Mouse (Mus musculus): ENCODE data around the gene 1700030K09Rik. TPM values are rescaled to one million over a fixed set of nuclear protein-coding genes. Genes with fewer than 3 reads are reported as not detected.
A peak's percentile ranks its signal among the peaks of the same experiment; 100 is the strongest.

1700030K09Rik gene
- polyA plus RNA-seq, 1 experiment from 2014 or later, result 9.4 TPM

DNA sequence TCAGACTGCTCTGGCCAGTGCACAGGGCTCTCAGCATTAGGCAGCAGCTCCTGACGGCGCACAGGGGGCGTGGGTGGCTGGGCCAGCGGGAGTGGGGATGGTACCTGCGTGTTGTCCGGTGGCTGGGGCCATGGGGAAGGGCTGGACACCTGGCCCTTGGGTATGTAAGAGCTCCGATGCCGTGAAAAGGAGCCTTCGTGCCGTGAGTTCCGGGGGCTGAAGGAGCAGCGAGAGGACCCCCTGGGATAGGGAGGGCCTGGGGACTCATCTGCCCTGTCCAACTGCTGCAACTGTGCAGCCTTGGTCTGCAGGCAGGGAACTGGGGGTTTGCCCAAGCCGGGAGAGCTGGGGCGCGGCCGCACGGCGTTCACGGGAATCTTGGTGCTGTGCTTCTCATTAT, 52.5 kb downstream of the 1700030K09Rik start:
- Histone ChIP-seq H3K4me1 (ENCODE audit: control insufficient read depth in 2 of 2, insufficient read depth in 2 of 2, low read length in 2 of 2) (peaks cover 19 to 39% of the 10 kb centered on the region in 2 experiments), H3K9me3 (ENCODE audit: control insufficient read depth, low read length) (no peaks in the 10 kb centered on the region), H3K27me3 (ENCODE audit: control insufficient read depth, insufficient read depth, low read length) (no peaks in the 10 kb centered on the region), H3K4me2 (ENCODE audit: low read length) (no peak overlapping the region), H3K27ac (replicated peaks in 1 of 2; ENCODE audit: control insufficient read depth in 1 of 2, insufficient read depth in 1 of 2, low read depth in 2 of 2, low read length in 2 of 2) (no peak overlapping the region), H3K9ac (ENCODE audit: low read length) (no peak overlapping the region), H3K36me3 (ENCODE audit: control insufficient read depth, insufficient read depth, low read length) (peaks cover 39% of the 10 kb centered on the region), H3K4me3 (ENCODE audit: control insufficient read depth in 1 of 2, insufficient read depth in 1 of 2, low read depth in 1 of 2, low read length in 2 of 2) (no peak overlapping the region)
- 89% methylated on average over 19 of the region's 19 CpGs for WGBS
- no peak for ATAC-seq (ENCODE audit: insufficient number of reproducible peaks, insufficient read depth, low FRiP score, low read depth)

GRCm38 (mm10) chr8:72497911-72498310, 54.2 kb downstream of the 1700030K09Rik start:
- Histone ChIP-seq H3K9ac (ENCODE audit: low read length) (no peak overlapping the region), H3K9me3 (ENCODE audit: control insufficient read depth, low read length) (no peaks in the 10 kb centered on the region), H3K27me3 (ENCODE audit: control insufficient read depth, insufficient read depth, low read length) (no peaks in the 10 kb centered on the region), H3K27ac (replicated peaks in 1 of 2; ENCODE audit: control insufficient read depth in 1 of 2, insufficient read depth in 1 of 2, low read depth in 2 of 2, low read length in 2 of 2) (no peak overlapping the region), H3K36me3 (ENCODE audit: control insufficient read depth, insufficient read depth, low read length) (peaks cover 44% of the 10 kb centered on the region), H3K4me1 (ENCODE audit: control insufficient read depth in 2 of 2, insufficient read depth in 2 of 2, low read length in 2 of 2) (peaks cover 15 to 34% of the 10 kb centered on the region in 2 experiments), H3K4me3 (ENCODE audit: control insufficient read depth in 1 of 2, insufficient read depth in 1 of 2, low read depth in 1 of 2, low read length in 2 of 2) (no peak overlapping the region), H3K4me2 (ENCODE audit: low read length) (no peak overlapping the region)
- WGBS, result 86% methylated on average over 1 of the region's 1 CpGs
- no peak for ATAC-seq (ENCODE audit: insufficient number of reproducible peaks, insufficient read depth, low FRiP score, low read depth)

- whole genome bisulfite sequencing, result 72% methylated on average over 4 of the region's 4 CpGs
- Histone ChIP-seq H3K9ac (ENCODE audit: low read length) (no peak overlapping the region), H3K4me1 (ENCODE audit: control insufficient read depth in 2 of 2, insufficient read depth in 2 of 2, low read length in 2 of 2) (peaks cover 13 to 33% of the 10 kb centered on the region in 2 experiments), H3K27ac (replicated peaks in 1 of 2; ENCODE audit: control insufficient read depth in 1 of 2, insufficient read depth in 1 of 2, low read depth in 2 of 2, low read length in 2 of 2) (no peak overlapping the region; a peak in 1 of 4 replicates), H3K4me3 (ENCODE audit: control insufficient read depth in 1 of 2, insufficient read depth in 1 of 2, low read depth in 1 of 2, low read length in 2 of 2) (no peak overlapping the region), H3K27me3 (ENCODE audit: control insufficient read depth, insufficient read depth, low read length) (no peaks in the 10 kb centered on the region), H3K36me3 (ENCODE audit: control insufficient read depth, insufficient read depth, low read length) (peaks cover 45% of the 10 kb centered on the region), H3K9me3 (ENCODE audit: control insufficient read depth, low read length) (no peaks in the 10 kb centered on the region), H3K4me2 (ENCODE audit: low read length) (no peak overlapping the region)
- ATAC-seq (ENCODE audit: insufficient number of reproducible peaks, insufficient read depth, low FRiP score, low read depth), result no peak
These were observed 54.8 kb downstream of the 1700030K09Rik start for GRCm38 (mm10) chr8:72498527-72498926.

- Histone ChIP-seq H3K4me3 (ENCODE audit: control insufficient read depth in 1 of 2, insufficient read depth in 1 of 2, low read depth in 1 of 2, low read length in 2 of 2) (no peak overlapping the region), H3K27ac (replicated peaks in 1 of 2; ENCODE audit: control insufficient read depth in 1 of 2, insufficient read depth in 1 of 2, low read depth in 2 of 2, low read length in 2 of 2) (peak overlapping the region; percentile 80 to 82), H3K9me3 (ENCODE audit: control insufficient read depth, low read length) (no peaks in the 10 kb centered on the region), H3K36me3 (ENCODE audit: control insufficient read depth, insufficient read depth, low read length) (peaks cover 43% of the 10 kb centered on the region), H3K9ac (ENCODE audit: low read length) (peak overlapping the region; percentile 30; the same call in 1 of the 2 replicates), H3K4me2 (ENCODE audit: low read length) (peak overlapping the region; percentile 13), H3K27me3 (ENCODE audit: control insufficient read depth, insufficient read depth, low read length) (no peaks in the 10 kb centered on the region), H3K4me1 (ENCODE audit: control insufficient read depth in 2 of 2, insufficient read depth in 2 of 2, low read length in 2 of 2) (peaks cover 16 to 39% of the 10 kb centered on the region in 2 experiments)
- peak; percentile 29; the same call in 1 of the 2 replicates for ATAC-seq (ENCODE audit: insufficient number of reproducible peaks, insufficient read depth, low FRiP score, low read depth)
- 45% methylated on average over 2 of the region's 2 CpGs for WGBS
These were observed 56.0 kb downstream of the 1700030K09Rik start for GRCm38 (mm10) chr8:72499521-72500284.

DNA sequence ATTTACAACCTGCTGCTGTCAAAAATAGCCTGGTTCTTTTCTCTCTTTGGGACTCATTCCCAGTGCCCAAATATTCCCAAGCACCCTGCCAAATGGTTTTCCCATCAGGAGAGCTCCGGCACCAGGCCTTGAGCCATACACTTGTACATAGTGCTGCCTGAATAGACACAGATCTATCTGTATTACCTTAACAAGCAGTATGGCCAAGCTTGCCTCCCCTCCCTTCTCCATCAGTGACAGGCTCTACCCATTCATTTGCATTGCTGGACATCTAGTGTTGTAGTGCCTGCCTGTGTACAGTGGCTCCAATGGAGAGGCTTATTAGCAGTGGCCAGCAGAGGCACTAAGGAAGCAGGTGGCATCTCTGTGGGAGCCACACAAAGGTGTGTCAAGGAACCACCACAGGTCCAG, 56.8 kb downstream of the 1700030K09Rik start:
- Histone ChIP-seq H3K4me1 (ENCODE audit: control insufficient read depth in 2 of 2, insufficient read depth in 2 of 2, low read length in 2 of 2) (peaks cover 16 to 47% of the 10 kb centered on the region in 2 experiments), H3K36me3 (ENCODE audit: control insufficient read depth, insufficient read depth, low read length) (peaks cover 35% of the 10 kb centered on the region), H3K9ac (ENCODE audit: low read length) (peak overlapping the region; percentile 30; the same call in 1 of the 2 replicates), H3K4me2 (ENCODE audit: low read length) (no peak overlapping the region), H3K27ac (replicated peaks in 1 of 2; ENCODE audit: control insufficient read depth in 1 of 2, insufficient read depth in 1 of 2, low read depth in 2 of 2, low read length in 2 of 2) (peak overlapping the region; percentile 80 to 82), H3K4me3 (ENCODE audit: control insufficient read depth in 1 of 2, insufficient read depth in 1 of 2, low read depth in 1 of 2, low read length in 2 of 2) (no peak overlapping the region), H3K9me3 (ENCODE audit: control insufficient read depth, low read length) (no peaks in the 10 kb centered on the region), H3K27me3 (ENCODE audit: control insufficient read depth, insufficient read depth, low read length) (no peaks in the 10 kb centered on the region)
- WGBS, result 71% methylated on average over 1 of the region's 1 CpGs
- no peak for ATAC-seq (ENCODE audit: insufficient number of reproducible peaks, insufficient read depth, low FRiP score, low read depth)

DNA sequence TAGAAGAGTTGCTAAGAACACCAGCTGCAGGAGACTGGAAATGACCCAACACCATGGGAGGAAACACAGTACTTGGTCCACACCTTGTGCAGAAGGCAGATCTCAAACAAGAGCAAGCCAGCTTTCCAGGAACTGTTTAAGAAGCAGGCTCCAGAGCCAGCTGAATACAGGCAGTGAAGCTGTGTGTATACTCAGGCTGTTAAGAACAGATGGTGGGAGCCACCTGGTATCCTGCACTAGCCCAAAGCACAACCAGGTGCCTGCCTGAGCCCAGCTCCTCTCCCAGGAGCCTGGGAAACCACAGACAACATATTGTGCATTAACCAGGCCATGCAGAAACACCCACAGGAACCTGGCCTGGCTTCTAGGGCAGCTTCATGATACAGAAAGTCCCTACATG, 60.5 kb downstream of the 1700030K09Rik start:
- ATAC-seq (ENCODE audit: insufficient number of reproducible peaks, insufficient read depth, low FRiP score, low read depth), result no peak
- H3K27ac ChIP-seq (replicated peaks in 1 of 2; ENCODE audit: control insufficient read depth in 1 of 2, insufficient read depth in 1 of 2, low read depth in 2 of 2, low read length in 2 of 2), result no peak overlapping the region

DNA sequence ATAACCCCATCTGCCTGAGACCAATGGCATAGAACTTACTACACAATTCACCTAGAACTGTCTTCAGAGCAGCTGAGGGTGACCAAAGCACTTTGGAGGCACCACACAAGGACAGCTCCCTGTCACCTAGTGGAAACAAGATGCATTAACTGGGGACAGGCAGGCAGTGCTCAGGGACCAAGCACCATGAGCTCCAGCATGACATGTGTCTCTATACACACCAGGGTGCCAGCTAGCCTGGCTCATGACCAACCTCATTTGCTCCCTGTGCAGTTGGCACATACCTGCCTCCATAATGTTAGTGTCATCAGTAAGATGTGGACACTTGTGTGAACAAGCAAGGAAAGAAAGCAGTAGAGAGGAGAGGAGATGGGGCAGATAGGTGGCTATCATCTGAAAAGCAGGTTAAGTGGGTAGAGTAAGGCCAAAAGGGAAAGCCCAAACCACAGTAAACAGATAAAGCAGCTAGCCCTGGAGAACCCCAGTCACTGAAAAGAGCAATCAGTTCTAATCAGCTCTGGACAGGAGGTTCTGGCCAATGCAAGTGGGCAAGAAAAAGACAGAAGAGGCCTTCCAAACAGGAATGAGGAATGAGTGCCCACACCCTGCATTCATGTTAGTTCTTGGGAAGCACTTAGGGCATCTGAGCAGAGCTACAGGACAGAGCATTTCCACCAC, 61.1 kb downstream of the 1700030K09Rik start:
- H3K4me1 ChIP-seq (ENCODE audit: control insufficient read depth in 2 of 2, insufficient read depth in 2 of 2, low read length in 2 of 2), result peaks cover 8 to 49% of the 10 kb centered on the region in 2 experiments
- no peak for ATAC-seq (ENCODE audit: insufficient number of reproducible peaks, insufficient read depth, low FRiP score, low read depth)
- no peaks in the 10 kb centered on the region for H3K9me3 ChIP-seq (ENCODE audit: control insufficient read depth, low read length)
- no peak overlapping the region for H3K4me3 ChIP-seq (ENCODE audit: control insufficient read depth in 1 of 2, insufficient read depth in 1 of 2, low read depth in 1 of 2, low read length in 2 of 2)
- peaks cover 8% of the 10 kb centered on the region; the same call in 1 of the 2 replicates for H3K36me3 ChIP-seq (ENCODE audit: control insufficient read depth, insufficient read depth, low read length)
- no peak overlapping the region for H3K9ac ChIP-seq (ENCODE audit: low read length)
- no peaks in the 10 kb centered on the region for H3K27me3 ChIP-seq (ENCODE audit: control insufficient read depth, insufficient read depth, low read length)
- no peak overlapping the region for H3K4me2 ChIP-seq (ENCODE audit: low read length)
- H3K27ac ChIP-seq (replicated peaks in 1 of 2; ENCODE audit: control insufficient read depth in 1 of 2, insufficient read depth in 1 of 2, low read depth in 2 of 2, low read length in 2 of 2), result no peak overlapping the region

More for the DNA sequence above, 60.5 kb downstream of the 1700030K09Rik start:
- Histone ChIP-seq H3K9me3 (ENCODE audit: control insufficient read depth, low read length) (no peaks in the 10 kb centered on the region), H3K27me3 (ENCODE audit: control insufficient read depth, insufficient read depth, low read length) (no peaks in the 10 kb centered on the region), H3K4me3 (ENCODE audit: control insufficient read depth in 1 of 2, insufficient read depth in 1 of 2, low read depth in 1 of 2, low read length in 2 of 2) (no peak overlapping the region), H3K4me1 (ENCODE audit: control insufficient read depth in 2 of 2, insufficient read depth in 2 of 2, low read length in 2 of 2) (peaks cover 15 to 56% of the 10 kb centered on the region in 2 experiments), H3K4me2 (ENCODE audit: low read length) (no peak overlapping the region), H3K36me3 (ENCODE audit: control insufficient read depth, insufficient read depth, low read length) (peaks cover 12% of the 10 kb centered on the region; the same call in 1 of the 2 replicates), H3K9ac (ENCODE audit: low read length) (no peak overlapping the region)
